Mouse (Mus musculus) olfactory bulb, adult 2 months (tissue): ENCODE results near the gene Sesn3. TPM values are rescaled to one million over a fixed set of nuclear protein-coding genes. Genes with fewer than 3 reads are reported as not detected.
"Not testable (repeated sequence)": the region's sequence is repeated elsewhere in the genome, so short reads cannot be mapped to it uniquely, and the experiment has no call there.

Experiments used
- H3K27ac ChIP-seq: fragments of 200-500 bp; 2 replicates; pipeline ENCODE4 v1.5.1; 2012; ENCODE audit warnings: low read depth, low read length; ENCODE audit not compliant: insufficient read depth
- H3K4me1 ChIP-seq: fragments of 200-500 bp; 2 replicates; pipeline ENCODE4 v1.6.1; 2012; ENCODE audit warnings: low read length; ENCODE audit not compliant: control insufficient read depth, insufficient read depth
- H3K4me3 ChIP-seq: fragments of 200-500 bp; 2 replicates; pipeline ENCODE4 v1.5.1; 2012; ENCODE audit warnings: mild to moderate bottlenecking, low read depth, low read length, moderate library complexity; ENCODE audit not compliant: insufficient read depth
- CTCF ChIP-seq: fragments of 200-500 bp; IDR thresholded peaks from 2 replicates; pipeline ENCODE4 v1.5.1; 2012; ENCODE audit warnings: low read depth, mild to moderate bottlenecking, low read length, moderate library complexity; ENCODE audit not compliant: insufficient read depth
- POLR2A ChIP-seq: fragments of 200-500 bp; IDR thresholded peaks from 2 replicates; pipeline ENCODE4 v1.6.1; 2012; ENCODE audit warnings: mild to moderate bottlenecking, low read depth, low read length, moderate library complexity; ENCODE audit not compliant: insufficient read depth
- WGBS: fragments of 180-500 bp; shearing (Covaris S2); methylation state at CpG from one replicate; pipeline ENCODE4 v1.1.7; 2018; 5-methylcytosine and 5-hydroxymethylcytosine counted together
- polyA plus RNA-seq: library from polyadenylated mRNA; stranded (reverse); fragments of >200 nt; gene quantifications from 2 replicates; pipeline ENCODE4 v1.2.4, GENCODE M21; 2012; ENCODE audit warnings: low replicate concordance; ENCODE audit not compliant: missing spikeins, insufficient read depth, insufficient read length

Sesn3 gene
- polyA plus RNA-seq, 1 experiment, result 243 TPM

DNA sequence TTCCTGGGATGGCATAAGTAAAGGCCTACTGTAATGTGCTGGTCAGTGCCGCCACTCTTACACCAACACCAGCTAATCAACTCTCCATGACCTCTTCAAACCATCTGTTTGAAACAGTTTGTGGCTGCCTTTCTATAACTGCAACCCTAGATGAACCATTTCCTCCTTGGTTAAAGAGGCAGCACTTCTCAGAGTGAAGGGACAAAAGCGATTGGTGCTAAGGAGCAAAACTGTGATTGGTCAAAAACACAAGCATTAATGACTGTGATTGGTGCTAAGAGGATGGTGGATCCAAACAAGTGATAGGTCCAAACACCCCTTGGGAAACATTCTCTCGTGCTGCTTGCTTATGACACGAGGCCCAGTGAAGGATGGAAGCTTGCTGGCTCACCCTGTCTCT, 61.0 kb downstream of the Sesn3 start:
- WGBS, result 90% methylated on average over 4 of the region's 4 CpGs

DNA sequence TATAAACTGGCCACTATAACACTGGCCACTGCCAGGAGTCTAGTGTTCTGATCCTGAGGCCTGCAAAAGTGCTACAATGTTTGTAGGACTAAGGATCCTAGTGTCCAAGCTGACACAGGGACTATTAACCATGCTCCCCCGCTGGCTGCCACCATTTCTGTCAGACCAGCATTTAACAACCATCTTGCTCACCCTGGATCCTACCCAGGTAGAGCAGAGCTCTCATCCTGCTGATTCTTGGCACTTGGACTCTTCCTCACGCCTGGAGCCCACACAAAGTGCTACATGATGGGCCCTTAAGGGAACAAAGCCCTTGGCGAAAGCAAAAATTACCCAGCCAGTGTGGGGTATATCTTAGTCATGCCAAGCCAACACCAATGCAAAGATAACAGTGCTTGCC, 62.0 kb downstream of the Sesn3 start:
- H3K4me3 ChIP-seq, result no peak overlapping the region
- H3K27ac ChIP-seq, result no peak overlapping the region
- no peak for TF ChIP-seq POLR2A
- TF ChIP-seq CTCF, result no peak
- H3K4me1 ChIP-seq, result peaks cover 4% of the 10 kb centered on the region; the same call in 1 of the 2 replicates
- WGBS, result 70% methylated on average over 3 of the region's 3 CpGs

More for the DNA sequence above, 61.0 kb downstream of the Sesn3 start:
- peaks cover 4% of the 10 kb centered on the region; the same call in 1 of the 2 replicates for H3K4me1 ChIP-seq
- TF ChIP-seq CTCF (no peak), POLR2A (no peak)
- H3K27ac ChIP-seq, result no peak overlapping the region
- no peak overlapping the region for H3K4me3 ChIP-seq

DNA sequence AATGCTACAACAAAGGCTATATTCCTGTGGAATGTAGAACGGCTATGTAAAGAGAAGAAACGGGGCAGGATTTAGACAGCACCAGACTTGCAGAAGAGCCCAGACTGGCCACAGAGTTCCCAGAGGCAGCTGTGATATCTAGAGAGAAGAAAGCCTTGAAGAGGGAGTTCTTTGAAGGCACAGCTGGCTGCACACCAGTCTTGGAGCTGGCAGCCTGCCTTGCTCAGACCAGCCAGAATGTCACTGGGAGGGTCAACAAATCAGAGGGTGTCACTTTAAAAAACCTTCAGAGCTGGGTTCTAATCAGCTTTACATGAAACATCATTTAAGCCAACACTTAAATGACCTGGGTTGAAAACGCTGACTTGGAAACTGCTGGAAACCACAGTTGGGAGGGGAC, 63.8 kb downstream of the Sesn3 start:
- Histone ChIP-seq H3K4me3 (no peak overlapping the region), H3K4me1 (peaks cover 4% of the 10 kb centered on the region; the same call in 1 of the 2 replicates), H3K27ac (no peak overlapping the region)
- TF ChIP-seq POLR2A, result no peak
- no peak for TF ChIP-seq CTCF
- WGBS, result 47% methylated on average over 3 of the region's 3 CpGs

DNA sequence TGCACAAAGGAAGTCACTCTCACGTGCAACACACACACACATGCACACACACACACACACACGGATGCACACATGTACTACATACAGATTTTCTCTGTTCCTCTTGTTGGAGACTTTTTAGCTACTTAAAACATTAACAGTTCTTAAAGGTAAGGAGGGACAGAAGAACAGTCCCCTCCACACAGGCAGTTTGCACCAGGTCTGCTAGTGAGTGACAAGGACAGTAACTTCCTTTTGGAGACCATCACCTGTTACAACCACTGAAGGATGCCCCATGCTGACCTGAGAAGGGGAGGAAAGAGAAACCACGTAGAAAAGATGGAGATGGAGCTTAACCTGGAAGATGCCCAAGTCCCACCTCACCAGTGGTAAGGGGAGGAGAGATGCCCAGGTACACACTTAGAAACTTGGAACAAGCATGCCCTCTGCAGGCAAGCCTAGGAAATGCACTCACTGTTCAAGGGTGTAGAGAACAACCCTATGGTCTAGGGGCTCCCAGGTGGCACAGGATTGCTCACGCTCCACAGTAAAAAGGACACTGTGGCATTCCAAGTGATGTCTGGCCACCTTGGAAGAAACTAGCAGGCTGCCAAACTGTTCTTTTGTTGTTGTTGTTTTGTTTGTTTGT, 67.3 kb downstream of the Sesn3 start:
- no peak overlapping the region for H3K27ac ChIP-seq
- peaks cover 7% of the 10 kb centered on the region; the same call in 1 of the 2 replicates for H3K4me1 ChIP-seq
- H3K4me3 ChIP-seq, result no peak overlapping the region
- TF ChIP-seq POLR2A (no peak), CTCF (peak; percentile 40; the same call in 1 of the 2 replicates)
- 52% methylated on average over 4 of the region's 4 CpGs for WGBS

DNA sequence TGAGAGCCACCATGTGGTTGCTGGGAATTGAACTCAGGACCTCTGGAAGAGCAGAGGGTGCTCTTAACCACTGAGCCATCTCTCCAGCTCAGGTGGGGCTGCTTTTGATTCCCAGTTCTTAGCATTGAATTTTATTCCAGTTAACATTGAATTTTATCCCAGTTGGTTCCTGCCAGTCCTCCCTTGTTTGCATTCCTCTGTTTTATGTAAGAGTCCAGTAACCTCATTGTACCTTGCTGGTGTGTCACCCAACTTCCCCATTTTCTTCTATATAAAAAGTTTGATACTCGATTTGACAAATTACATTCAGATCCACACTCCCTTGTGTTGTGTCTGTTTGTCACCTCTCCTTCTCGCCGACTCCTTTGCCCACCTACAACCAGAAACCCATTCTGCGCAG, 71.0 kb downstream of the Sesn3 start:
- 90% methylated on average over 4 of the region's 4 CpGs for WGBS
- not testable (repeated sequence) for H3K4me3 ChIP-seq, H3K27ac ChIP-seq, H3K4me1 ChIP-seq

DNA sequence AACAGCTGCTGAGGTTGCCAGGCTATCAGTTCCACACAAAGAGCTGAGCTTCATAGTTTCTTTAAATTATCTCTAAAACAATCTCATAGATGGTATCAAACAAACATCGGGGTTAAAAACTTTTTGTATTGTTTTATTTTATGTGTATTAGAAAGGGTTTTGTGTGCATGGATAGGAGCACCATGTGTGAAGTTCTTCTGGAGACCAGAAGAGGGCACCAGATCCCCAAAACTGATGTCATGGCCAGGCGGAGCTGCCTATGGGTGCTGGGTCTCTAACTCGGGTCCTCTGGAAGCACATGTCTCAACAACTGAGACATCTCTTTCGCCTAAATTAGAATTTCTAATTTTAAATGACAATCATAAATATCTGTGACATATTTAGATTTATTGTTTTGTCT, 73.5 kb downstream of the Sesn3 start:
- H3K4me1 ChIP-seq, result peaks cover 4% of the 10 kb centered on the region; the same call in 1 of the 2 replicates
- 57% methylated on average over 4 of the region's 4 CpGs for WGBS
- no peak for TF ChIP-seq CTCF
- no peak for TF ChIP-seq POLR2A
- H3K4me3 ChIP-seq, result no peak overlapping the region
- no peak overlapping the region for H3K27ac ChIP-seq

DNA sequence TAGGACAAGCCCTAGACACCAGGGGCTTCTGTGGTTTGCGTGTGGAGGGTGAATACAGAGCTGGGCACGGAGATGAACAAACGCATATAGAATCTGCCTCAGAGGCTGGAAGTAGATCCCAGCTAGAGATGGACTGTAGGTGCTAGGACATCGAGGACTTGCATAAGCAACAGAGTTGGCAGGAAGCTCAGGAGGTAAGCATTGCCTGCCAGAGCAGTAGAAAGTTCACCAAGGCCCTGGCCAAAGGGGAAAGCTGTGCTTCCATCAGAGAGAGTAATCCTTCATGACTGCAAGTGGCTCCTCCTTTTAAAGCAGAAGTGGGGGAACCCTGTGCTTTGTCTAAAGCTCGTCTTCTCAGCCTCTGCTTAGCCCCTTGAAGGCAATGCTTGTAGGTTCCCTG, 74.5 kb downstream of the Sesn3 start:
- Histone ChIP-seq H3K4me1 (no peaks in the 10 kb centered on the region), H3K27ac (no peak overlapping the region), H3K4me3 (no peak overlapping the region)
- 89% methylated on average over 5 of the region's 5 CpGs for WGBS
- TF ChIP-seq POLR2A (no peak), CTCF (no peak)

DNA sequence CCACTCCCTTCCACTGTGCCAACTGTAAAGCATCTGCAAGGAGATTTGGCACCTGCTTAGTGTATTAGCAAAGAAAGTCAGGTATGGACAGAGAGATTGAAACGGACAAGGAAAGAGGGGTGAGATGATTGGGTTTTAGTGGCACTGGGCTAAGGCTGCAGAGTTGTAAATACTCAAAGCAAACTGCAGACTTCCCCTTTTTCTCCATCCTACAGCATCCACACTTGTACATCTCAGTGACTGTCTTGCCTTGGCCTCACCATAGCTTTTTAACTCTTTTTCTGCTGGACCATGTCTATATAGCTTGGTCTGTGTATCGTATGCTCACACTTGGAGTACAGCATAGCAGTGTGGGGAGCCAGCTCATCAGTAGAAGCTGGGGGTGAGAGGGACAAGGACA, 75.9 kb downstream of the Sesn3 start:
- WGBS, result 76% methylated on average over 2 of the region's 2 CpGs
- no peak overlapping the region for H3K27ac ChIP-seq
- TF ChIP-seq POLR2A, result no peak
- no peak for TF ChIP-seq CTCF
- no peak overlapping the region for H3K4me3 ChIP-seq
- no peaks in the 10 kb centered on the region for H3K4me1 ChIP-seq

DNA sequence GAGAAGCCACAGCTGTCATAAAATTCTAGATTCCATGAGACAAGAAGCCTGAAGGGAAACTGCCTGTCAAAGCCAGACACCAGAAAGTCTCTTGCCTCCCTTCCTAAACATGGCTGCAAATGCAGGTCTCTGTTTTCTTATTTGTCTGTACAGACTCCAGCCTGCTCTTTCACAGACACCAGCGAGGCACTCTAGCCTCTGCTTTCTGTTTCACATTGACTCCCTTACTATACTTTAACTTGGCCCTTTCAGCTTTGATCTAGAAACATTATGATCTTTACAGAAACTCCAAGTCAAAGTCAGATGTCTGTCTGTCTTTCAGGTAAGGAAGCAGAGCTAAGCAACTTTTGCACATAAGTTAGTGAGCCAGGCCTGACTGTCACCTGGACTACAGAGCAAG, 77.5 kb downstream of the Sesn3 start:
- no peak for TF ChIP-seq POLR2A
- no peak for TF ChIP-seq CTCF
- H3K27ac ChIP-seq, result no peak overlapping the region
- no peaks in the 10 kb centered on the region for H3K4me1 ChIP-seq
- 91% methylated on average over 1 of the region's 1 CpGs for WGBS
- H3K4me3 ChIP-seq, result no peak overlapping the region

DNA sequence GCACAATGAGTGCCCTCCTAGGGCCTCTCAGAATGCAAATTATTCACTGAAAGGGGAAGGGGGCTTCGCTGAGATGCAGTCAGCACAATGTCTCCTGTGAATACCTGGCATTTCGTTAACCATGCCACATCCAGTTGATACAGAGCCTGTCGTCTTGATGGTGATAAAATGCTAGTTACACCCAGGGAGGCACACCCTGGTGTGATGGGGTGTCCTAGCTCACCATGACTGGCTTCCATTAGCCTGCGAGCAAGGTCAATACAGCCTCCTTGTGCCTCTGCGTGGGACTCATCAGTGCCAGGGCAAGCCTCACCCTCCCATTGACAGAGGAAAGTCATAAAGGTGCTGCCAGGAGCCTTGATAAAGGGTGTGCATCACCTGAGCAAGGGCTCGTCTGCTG, 80.0 kb downstream of the Sesn3 start:
- 70% methylated on average over 6 of the region's 6 CpGs for WGBS
- H3K4me1 ChIP-seq, result no peaks in the 10 kb centered on the region
- no peak overlapping the region for H3K4me3 ChIP-seq
- H3K27ac ChIP-seq, result no peak overlapping the region
- no peak for TF ChIP-seq POLR2A
- TF ChIP-seq CTCF, result no peak
